Mouse (Mus musculus) lung, adult 2 months (tissue): ENCODE results near the gene Nphp1.

ENCODE experiments used
- CTCF ChIP-seq: fragments of 200-500 bp; IDR thresholded peaks from 2 replicates; pipeline ENCODE4 v1.5.1; 2011; ENCODE audit warnings: mild to moderate bottlenecking, low read length, control low read depth; ENCODE audit not compliant: insufficient read depth
- POLR2A ChIP-seq: fragments of 200-500 bp; IDR thresholded peaks from 2 replicates; pipeline ENCODE4 v1.6.1; 2011; ENCODE audit warnings: low read depth, mild to moderate bottlenecking, control low read depth, low read length, borderline replicate concordance; ENCODE audit errors: extremely low read depth

DNA sequence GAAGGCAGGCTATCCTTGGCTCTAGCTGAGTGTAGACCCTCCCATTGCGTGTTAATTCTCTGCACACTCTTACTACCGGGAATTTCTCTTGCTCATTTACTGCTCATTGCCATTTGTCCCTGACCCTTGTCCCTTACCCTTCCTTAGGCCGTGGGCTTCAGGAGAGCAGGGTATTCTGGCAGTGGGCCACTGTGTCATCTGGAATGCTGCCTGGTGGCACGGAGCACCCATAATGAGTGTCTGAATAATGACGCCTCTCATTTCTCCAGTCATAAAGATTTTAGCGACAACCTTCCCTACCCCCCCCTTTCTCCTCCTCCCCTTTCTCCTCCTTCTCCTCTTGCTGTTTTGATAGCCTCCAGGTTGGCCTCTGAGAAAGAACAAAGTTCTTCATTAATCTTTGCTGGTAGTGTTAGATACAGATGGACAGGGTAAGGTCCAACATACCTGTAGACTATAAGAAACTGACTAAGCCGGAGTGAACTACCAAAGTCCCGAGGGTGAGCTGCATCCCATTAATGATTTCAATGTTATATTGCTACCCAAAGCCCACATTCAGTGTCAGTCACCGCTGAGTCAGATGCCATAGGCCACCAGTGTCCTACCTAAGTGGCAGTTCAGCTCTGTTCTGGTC, 53.1 kb downstream of the Nphp1 start:
- TF ChIP-seq CTCF, result no peak
- TF ChIP-seq POLR2A, result no peak
